Mouse (Mus musculus) megakaryocyte, embryonic 14.5 days (primary cell): Measurements from ENCODE around the gene Ddx47.

Source experiments
- FLI1 ChIP-seq: IDR thresholded peaks from 2 replicates; pipeline ENCODE4 v1.6.1; 2012; ENCODE audit warnings: low read length, inconsistent platforms, mixed read lengths
- GATA1 ChIP-seq: IDR thresholded peaks from 3 replicates; pipeline ENCODE4 v1.6.1; 2012; ENCODE audit warnings: mixed read lengths, low read length, inconsistent platforms, borderline replicate concordance

GRCm38 (mm10) chr6:135029246-135029645 lies 17.8 kb downstream of the Ddx47 start:
- TF ChIP-seq FLI1, result no peak
- no peak for TF ChIP-seq GATA1
